In the genomic region with DNA sequence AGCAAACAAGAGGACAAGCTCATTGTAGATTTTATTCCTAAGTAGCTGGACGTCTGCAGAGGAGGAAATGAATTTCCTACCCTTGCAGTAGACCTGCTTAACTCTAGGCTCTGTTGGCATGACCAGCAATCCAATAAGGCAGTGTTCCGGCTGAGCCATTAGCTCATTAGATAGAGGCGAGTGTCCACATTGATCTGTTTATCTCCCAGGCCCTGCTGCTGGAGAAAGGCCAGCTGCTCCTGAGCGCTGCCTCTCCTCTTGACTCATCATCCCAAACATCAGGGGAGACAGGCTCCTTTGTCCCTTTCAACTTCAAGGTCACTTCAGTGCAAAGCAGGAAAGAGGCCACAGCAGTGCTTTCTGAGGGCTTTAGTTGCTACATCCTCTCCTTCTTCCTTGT, we compare ENCODE assay signal across 15 mouse cellular contexts.
DNase-seq lines count a peak whose midpoint lies in the region; ATAC-seq lines count a peak whose summit lies in the region.
"Had no signal": no experiment of that assay in that cellular context is flagged by ENCODE, and none has a peak within 500 bp of the region (broad histone marks: within the 10 kb centered on the region; RNA-seq: fewer than 3 reads in every experiment).

No protein-coding gene starts in this region.

- no peaks in the 10 kb centered on the region for H3K27me3 ChIP-seq in hindbrain, embryonic 11.5 days (ENCODE audit: control insufficient read depth, insufficient read depth, low read length)
- no peaks in the 10 kb centered on the region for H3K27me3 ChIP-seq in midbrain, embryonic 15.5 days (replicated peaks)
- H3K27me3 ChIP-seq: liver, embryonic 15.5 days had no signal

- intact Hi-C loops in heart, postnatal 36 days (cut with DNase I): no loop called here

- no peaks in the 10 kb centered on the region for H3K9me3 ChIP-seq in hindbrain, embryonic 11.5 days (ENCODE audit: control insufficient read depth, low read length)
- H3K9me3 ChIP-seq in midbrain, embryonic 15.5 days: no peaks in the 10 kb centered on the region
- H3K9me3 ChIP-seq: heart, embryonic 10.5 days; liver, embryonic 15.5 days had no signal

- no peak overlapping the region for H3K27ac ChIP-seq in hindbrain, embryonic 11.5 days (ENCODE audit: low read depth, low read length)
- H3K27ac ChIP-seq in midbrain, embryonic 15.5 days: no peak overlapping the region
- H3K27ac ChIP-seq: heart, embryonic 10.5 days; layer of hippocampus, adult 2 months; liver, embryonic 15.5 days; macrophage had no signal

- H3K9ac ChIP-seq in hindbrain, embryonic 11.5 days (ENCODE audit: low read depth, low read length): no peak overlapping the region
- H3K9ac ChIP-seq in midbrain, embryonic 15.5 days: no peak overlapping the region
- H3K9ac ChIP-seq: liver, embryonic 15.5 days had no signal

- H3K4me3 ChIP-seq in hindbrain, embryonic 11.5 days (ENCODE audit: low read depth, low read length): no peak overlapping the region
- H3K4me3 ChIP-seq in midbrain, embryonic 15.5 days: no peak overlapping the region
- H3K4me3 ChIP-seq: heart, embryonic 10.5 days; layer of hippocampus, adult 2 months; liver, embryonic 15.5 days had no signal

- H3K4me2 ChIP-seq in hindbrain, embryonic 11.5 days (replicated peaks; ENCODE audit: low read depth, low read length): no peak overlapping the region
- no peak overlapping the region for H3K4me2 ChIP-seq in midbrain, embryonic 15.5 days
- H3K4me2 ChIP-seq: liver, embryonic 15.5 days had no signal

- ATAC-seq in hindbrain, embryonic 11.5 days (ENCODE audit: low FRiP score): no peak
- peak; percentile 78 for ATAC-seq in midbrain, embryonic 15.5 days (replicated peaks)
- ATAC-seq in erythroblast, adult 5-6 weeks (replicated peaks; ENCODE audit: low FRiP score, poor library complexity, severe bottlenecking): no peak
- ATAC-seq: activated CD4-positive, CD25-positive, alpha-beta regulatory T cell, adult 4 months had no signal

- H3K36me3 ChIP-seq in hindbrain, embryonic 11.5 days (ENCODE audit: control insufficient read depth, insufficient read depth, low read length): no peaks in the 10 kb centered on the region
- H3K36me3 ChIP-seq in midbrain, embryonic 15.5 days (replicated peaks): no peaks in the 10 kb centered on the region
- H3K36me3 ChIP-seq: heart, embryonic 10.5 days; liver, embryonic 15.5 days had no signal

- WGBS in hindbrain, embryonic 11.5 days: 57% methylated on average over 4 of the region's 4 CpGs
- 18% methylated on average over 4 of the region's 4 CpGs for WGBS in midbrain, embryonic 15.5 days

- peak; percentile 66 for DNase-seq in heart, adult 11 months
- DNase-seq in heart, postnatal 36 days: no peak
- peak; percentile 41 for DNase-seq in adrenal gland, adult 8-10 months
- DNase-seq in hindbrain, embryonic 11.5 days (ENCODE audit: low spot score): peak; percentile 26
- no peak for DNase-seq in spleen, adult 18-20 months
- no peak for DNase-seq in thymus, postnatal 25 days
- DNase-seq: B cell, adult 2 months; kidney, adult 8-10 months had no signal

- no peaks in the 10 kb centered on the region for H3K4me1 ChIP-seq in hindbrain, embryonic 11.5 days (replicated peaks; ENCODE audit: control insufficient read depth, insufficient read depth, low read length)
- peaks cover 4% of the 10 kb centered on the region; the same call in 1 of the 2 replicates for H3K4me1 ChIP-seq in midbrain, embryonic 15.5 days
- H3K4me1 ChIP-seq: liver, embryonic 15.5 days had no signal

Comparison
In these comparisons a context has a peak if more than half of its experiments do, and no peak if none do; other contexts are left out.
1. DNase-seq: peak in heart, adult 11 months (single experiment), adrenal gland, adult 8-10 months (single experiment) and hindbrain, embryonic 11.5 days (single experiment); none in heart, postnatal 36 days (0 of 2), spleen, adult 18-20 months (0 of 2) and thymus, postnatal 25 days (single experiment).